Mouse (Mus musculus) embryonic facial prominence, embryonic 14.5 days (tissue): ENCODE data around the gene Zfhx2. TPM values are rescaled to one million over a fixed set of nuclear protein-coding genes. Genes with fewer than 3 reads are reported as not detected.

ENCODE experiments used
- ATAC-seq: fragments of 200-750 bp; cut with Nextera tagmentation; 2 replicates; pipeline ENCODE4 v1.8.0; 2017; ENCODE audit warnings: low read depth, moderate number of reproducible peaks, moderate TSS enrichment
- DNase-seq: peaks from one replicate; pipeline ENCODE4 v3.0.0-alpha.2; 2015; ENCODE audit warnings: low spot score
- H3K27ac ChIP-seq: fragments of 300-500 bp; sonication (generic); replicated peaks from 2 replicates; pipeline ENCODE4 v1.5.1; 2014; ENCODE audit warnings: low read depth, mild to moderate bottlenecking, low read length, moderate library complexity
- H3K27me3 ChIP-seq: fragments of 300-500 bp; sonication (generic); replicated peaks from 2 replicates; pipeline ENCODE4 v1.6.1; 2014; ENCODE audit warnings: low read length; ENCODE audit not compliant: control insufficient read depth, insufficient read depth
- H3K36me3 ChIP-seq: fragments of 300-500 bp; sonication (generic); 2 replicates; pipeline ENCODE4 v1.6.1; 2014; ENCODE audit warnings: low read length, mixed read lengths; ENCODE audit not compliant: control insufficient read depth, insufficient read depth
- H3K4me1 ChIP-seq: fragments of 300-500 bp; sonication (generic); 2 replicates; pipeline ENCODE4 v1.6.1; 2014; ENCODE audit warnings: antibody characterized with exemption, low read length; ENCODE audit not compliant: control insufficient read depth, insufficient read depth
- H3K4me2 ChIP-seq: fragments of 300-500 bp; sonication (generic); 2 replicates; pipeline ENCODE4 v1.6.1; 2014; ENCODE audit warnings: low read depth, mild to moderate bottlenecking, low read length, moderate library complexity, mixed read lengths
- H3K4me3 ChIP-seq: fragments of 300-500 bp; sonication (generic); 2 replicates; pipeline ENCODE4 v1.5.1; 2014; ENCODE audit warnings: low read depth, mild to moderate bottlenecking, low read length
- H3K9ac ChIP-seq: fragments of 300-500 bp; sonication (generic); 2 replicates; pipeline ENCODE4 v1.6.1; 2014; ENCODE audit warnings: low read depth, mild to moderate bottlenecking, low read length, moderate library complexity, mixed read lengths
- H3K9me3 ChIP-seq: fragments of 300-500 bp; sonication (generic); 2 replicates; pipeline ENCODE4 v1.6.1; 2016; ENCODE audit warnings: low read length; ENCODE audit not compliant: control insufficient read depth
- WGBS: fragments of 180-500 bp; shearing (Covaris S2); extraction: QIAGEN DNeasy Blood & Tissue Kit; methylation state at CpG from one replicate; pipeline ENCODE4 v1.1.7; 2014; 5-methylcytosine and 5-hydroxymethylcytosine counted together
- polyA plus RNA-seq: library from polyadenylated mRNA; unstranded; fragments of >200 nt; fragmentation: Nextera tagmentation; extraction: Ambion mirVana; gene quantifications from 2 replicates; pipeline ENCODE4 v1.2.1, GENCODE M21; 2014

The Zfhx2 gene
- polyA plus RNA-seq, result 3.4 and 3.7 TPM in 2 replicates

GRCm38 (mm10) chr14:55092011-55092577 is at the start of gene Zfhx2:
Gene Zfhx2 (minus strand): TSS chr14:55092324.
- WGBS, result under 1% methylated on average over 34 of the region's 34 CpGs
- H3K27ac ChIP-seq, result peak within 1 kb of the TSS; percentile 70
- DNase-seq (peak; percentile 97), ATAC-seq (peak; percentile 93)
- peak within 1 kb of the TSS; percentile 83 for H3K4me2 ChIP-seq
- no peaks in the 10 kb centered on the region for H3K9me3 ChIP-seq
- peak within 1 kb of the TSS; percentile 61 for H3K4me3 ChIP-seq
- H3K4me1 ChIP-seq, result peaks cover 27% of the 10 kb centered on the region
- 0 out of 2 replicates have a peak, but pooled peaks cover 3% of the 10 kb centered on the region for H3K36me3 ChIP-seq
- no peaks in the 10 kb centered on the region for H3K27me3 ChIP-seq
- peak within 1 kb of the TSS; percentile 76 for H3K9ac ChIP-seq

- no peak overlapping the region for H3K4me2 ChIP-seq
- 46% methylated on average over 7 of the region's 7 CpGs for whole genome bisulfite sequencing
- ATAC-seq, result peak; percentile 94
- DNase-seq, result no peak
- H3K4me3 ChIP-seq, result no peak overlapping the region
- H3K27me3 ChIP-seq, result no peaks in the 10 kb centered on the region
- H3K4me1 ChIP-seq, result no peaks in the 10 kb centered on the region
- H3K36me3 ChIP-seq, result no peaks in the 10 kb centered on the region
- H3K9me3 ChIP-seq, result no peaks in the 10 kb centered on the region
- H3K27ac ChIP-seq, result no peak overlapping the region
- no peak overlapping the region for H3K9ac ChIP-seq
Observed at GRCm38 (mm10) chr14:55139313-55139712, 47.2 kb upstream of the Zfhx2 start.

- H3K4me2 ChIP-seq, result no peak overlapping the region
- 71% methylated on average over 8 of the region's 8 CpGs for WGBS
- no peak for ATAC-seq
Observed at GRCm38 (mm10) chr14:55135676-55136075, 43.6 kb upstream of the Zfhx2 start.

GRCm38 (mm10) chr14:55126521-55126920 is 34.4 kb upstream of the Zfhx2 start:
- H3K36me3 ChIP-seq, result no peaks in the 10 kb centered on the region
- no peaks in the 10 kb centered on the region for H3K9me3 ChIP-seq
- ATAC-seq (no peak), DNase-seq (no peak)
- no peak overlapping the region for H3K9ac ChIP-seq
- H3K4me1 ChIP-seq, result peaks cover 3% of the 10 kb centered on the region; the same call in 1 of the 2 replicates
- H3K27me3 ChIP-seq, result no peaks in the 10 kb centered on the region
- H3K27ac ChIP-seq, result no peak overlapping the region
- H3K4me3 ChIP-seq, result no peak overlapping the region
- 79% methylated on average over 7 of the region's 7 CpGs for WGBS
- no peak overlapping the region for H3K4me2 ChIP-seq

More at GRCm38 (mm10) chr14:55135676-55136075, 43.6 kb upstream of the Zfhx2 start:
- no peak overlapping the region for H3K9ac ChIP-seq
- no peak overlapping the region for H3K27ac ChIP-seq
- H3K36me3 ChIP-seq, result no peaks in the 10 kb centered on the region
- H3K27me3 ChIP-seq, result no peaks in the 10 kb centered on the region
- DNase-seq, result no peak
- no peaks in the 10 kb centered on the region for H3K4me1 ChIP-seq
- no peaks in the 10 kb centered on the region for H3K9me3 ChIP-seq
- H3K4me3 ChIP-seq, result no peak overlapping the region

- Histone ChIP-seq H3K9ac (no peak overlapping the region), H3K4me2 (no peak overlapping the region), H3K36me3 (no peaks in the 10 kb centered on the region), H3K27ac (no peak overlapping the region), H3K9me3 (no peaks in the 10 kb centered on the region), H3K4me1 (peaks cover 3% of the 10 kb centered on the region; the same call in 1 of the 2 replicates), H3K4me3 (no peak overlapping the region), H3K27me3 (no peaks in the 10 kb centered on the region)
- no peak for ATAC-seq
- no peak for DNase-seq
- 78% methylated on average over 5 of the region's 5 CpGs for WGBS
Observed at GRCm38 (mm10) chr14:55125711-55126110, 33.6 kb upstream of the Zfhx2 start.

- DNase-seq, result no peak
- Histone ChIP-seq H3K4me2 (peak overlapping the region; percentile 36), H3K4me1 (peaks cover 3% of the 10 kb centered on the region; the same call in 1 of the 2 replicates), H3K9me3 (no peaks in the 10 kb centered on the region), H3K4me3 (no peak overlapping the region), H3K27ac (peak overlapping the region; percentile 4; the same call in 1 of the 2 replicates), H3K36me3 (no peaks in the 10 kb centered on the region), H3K27me3 (no peaks in the 10 kb centered on the region), H3K9ac (no peak overlapping the region)
- 20% methylated on average over 8 of the region's 8 CpGs for WGBS
- peak; percentile 17; the same call in 1 of the 2 replicates for ATAC-seq
Observed at GRCm38 (mm10) chr14:55122359-55122758, 30.2 kb upstream of the Zfhx2 start.

GRCm38 (mm10) chr14:55121947-55122346 is 29.8 kb upstream of the Zfhx2 start:
- Histone ChIP-seq H3K4me1 (peaks cover 3% of the 10 kb centered on the region; the same call in 1 of the 2 replicates), H3K27ac (0 out of 2 replicates have a peak overlapping the region, but pooled peaks have one; percentile 4), H3K4me2 (peak overlapping the region; percentile 36), H3K4me3 (no peak overlapping the region), H3K9me3 (no peaks in the 10 kb centered on the region), H3K9ac (no peak overlapping the region), H3K36me3 (no peaks in the 10 kb centered on the region), H3K27me3 (no peaks in the 10 kb centered on the region; the same call in 1 of the 2 replicates)
- peak; percentile 93 for ATAC-seq
- 5% methylated on average over 5 of the region's 5 CpGs for WGBS
- DNase-seq, result peak; percentile 94

- Histone ChIP-seq H3K27ac (no peak overlapping the region), H3K4me3 (no peak overlapping the region), H3K27me3 (peaks cover 14% of the 10 kb centered on the region), H3K9me3 (no peaks in the 10 kb centered on the region), H3K9ac (no peak overlapping the region), H3K4me2 (no peak overlapping the region), H3K4me1 (peaks cover 3% of the 10 kb centered on the region), H3K36me3 (no peaks in the 10 kb centered on the region)
- WGBS, result 65% methylated on average over 4 of the region's 4 CpGs
- DNase-seq (no peak), ATAC-seq (no peak)
Observed at GRCm38 (mm10) chr14:55119421-55120134, 27.5 kb upstream of the Zfhx2 start.
